Mouse (Mus musculus): ENCODE data around the gene Ryr3. TPM values are rescaled to one million over a fixed set of nuclear protein-coding genes. Genes with fewer than 3 reads are reported as not detected.

The Ryr3 gene
- polyA plus RNA-seq, 1 experiment from 2014 or later, result 1.1 TPM

GRCm38 (mm10) chr2:112910579-112910978 is 306.3 kb downstream of the Ryr3 start:
- Histone ChIP-seq H3K36me3 (no peaks in the 10 kb centered on the region), H3K4me2 (replicated peaks) (no peak overlapping the region), H3K9me3 (replicated peaks) (no peaks in the 10 kb centered on the region), H3K9ac (no peak overlapping the region), H3K4me1 (no peaks in the 10 kb centered on the region), H3K27ac (replicated peaks) (no peak overlapping the region), H3K27me3 (no peaks in the 10 kb centered on the region), H3K4me3 (replicated peaks) (no peak overlapping the region)
- 78% methylated on average over 4 of the region's 4 CpGs for WGBS
- no peak for ATAC-seq (ENCODE audit: insufficient number of reproducible peaks, low FRiP score, low TSS enrichment, low read depth)

GRCm38 (mm10) chr2:112909142-112909541 is 307.8 kb downstream of the Ryr3 start:
- Histone ChIP-seq H3K9ac (no peak overlapping the region), H3K27me3 (no peaks in the 10 kb centered on the region), H3K4me3 (replicated peaks) (no peak overlapping the region), H3K9me3 (replicated peaks) (no peaks in the 10 kb centered on the region), H3K36me3 (no peaks in the 10 kb centered on the region), H3K27ac (replicated peaks) (no peak overlapping the region), H3K4me1 (no peaks in the 10 kb centered on the region), H3K4me2 (replicated peaks) (no peak overlapping the region)
- ATAC-seq (ENCODE audit: insufficient number of reproducible peaks, low FRiP score, low TSS enrichment, low read depth), result 0 out of 2 replicates have a peak, but pooled peaks have one; percentile 54
- 75% methylated on average over 4 of the region's 4 CpGs for WGBS

- ATAC-seq (ENCODE audit: insufficient number of reproducible peaks, low FRiP score, low TSS enrichment, low read depth), result no peak
- H3K9ac ChIP-seq, result no peak overlapping the region
- H3K4me3 ChIP-seq (replicated peaks), result no peak overlapping the region
- H3K4me1 ChIP-seq, result no peaks in the 10 kb centered on the region
- 83% methylated on average over 5 of the region's 5 CpGs for WGBS
- no peaks in the 10 kb centered on the region for H3K9me3 ChIP-seq (replicated peaks)
- no peaks in the 10 kb centered on the region for H3K36me3 ChIP-seq
- no peak overlapping the region for H3K4me2 ChIP-seq (replicated peaks)
- no peaks in the 10 kb centered on the region for H3K27me3 ChIP-seq
- H3K27ac ChIP-seq (replicated peaks), result no peak overlapping the region
These were observed 316.1 kb downstream of the Ryr3 start for GRCm38 (mm10) chr2:112900747-112901146.

- ATAC-seq (ENCODE audit: insufficient number of reproducible peaks, low FRiP score, low TSS enrichment, low read depth), result no peak
- H3K9ac ChIP-seq, result no peak overlapping the region
- H3K4me1 ChIP-seq, result no peaks in the 10 kb centered on the region
- no peak overlapping the region for H3K4me3 ChIP-seq (replicated peaks)
- H3K36me3 ChIP-seq, result no peaks in the 10 kb centered on the region
- H3K4me2 ChIP-seq (replicated peaks), result no peak overlapping the region
- H3K27me3 ChIP-seq, result no peaks in the 10 kb centered on the region
- 58% methylated on average over 4 of the region's 4 CpGs for WGBS
- H3K27ac ChIP-seq (replicated peaks), result no peak overlapping the region
- H3K9me3 ChIP-seq (replicated peaks), result no peaks in the 10 kb centered on the region
These were observed 332.3 kb downstream of the Ryr3 start for GRCm38 (mm10) chr2:112884456-112885114.

- WGBS, result 64% methylated on average over 2 of the region's 2 CpGs
- Histone ChIP-seq H3K4me1 (no peaks in the 10 kb centered on the region), H3K27me3 (no peaks in the 10 kb centered on the region), H3K9me3 (replicated peaks) (no peaks in the 10 kb centered on the region), H3K4me3 (replicated peaks) (no peak overlapping the region), H3K9ac (no peak overlapping the region), H3K36me3 (no peaks in the 10 kb centered on the region), H3K27ac (replicated peaks) (no peak overlapping the region), H3K4me2 (replicated peaks) (no peak overlapping the region)
- ATAC-seq (ENCODE audit: insufficient number of reproducible peaks, low FRiP score, low TSS enrichment, low read depth), result no peak
These were observed 335.1 kb downstream of the Ryr3 start for GRCm38 (mm10) chr2:112881805-112882204.

GRCm38 (mm10) chr2:112881376-112881775 is 335.5 kb downstream of the Ryr3 start:
- H3K4me1 ChIP-seq, result no peaks in the 10 kb centered on the region
- ATAC-seq (ENCODE audit: insufficient number of reproducible peaks, low FRiP score, low TSS enrichment, low read depth), result no peak
- H3K9ac ChIP-seq, result no peak overlapping the region
- no peak overlapping the region for H3K4me2 ChIP-seq (replicated peaks)
- no peaks in the 10 kb centered on the region for H3K36me3 ChIP-seq
- no peak overlapping the region for H3K27ac ChIP-seq (replicated peaks)
- no peaks in the 10 kb centered on the region for H3K9me3 ChIP-seq (replicated peaks)
- WGBS, result 78% methylated on average over 1 of the region's 1 CpGs
- H3K27me3 ChIP-seq, result no peaks in the 10 kb centered on the region
- no peak overlapping the region for H3K4me3 ChIP-seq (replicated peaks)

GRCm38 (mm10) chr2:112877404-112877803 is 339.5 kb downstream of the Ryr3 start:
- no peaks in the 10 kb centered on the region for H3K9me3 ChIP-seq (replicated peaks)
- H3K4me3 ChIP-seq (replicated peaks), result no peak overlapping the region
- no peaks in the 10 kb centered on the region for H3K27me3 ChIP-seq
- no peaks in the 10 kb centered on the region for H3K4me1 ChIP-seq
- WGBS, result 64% methylated on average over 3 of the region's 3 CpGs
- no peaks in the 10 kb centered on the region for H3K36me3 ChIP-seq
- H3K27ac ChIP-seq (replicated peaks), result no peak overlapping the region
- H3K4me2 ChIP-seq (replicated peaks), result no peak overlapping the region
- no peak for ATAC-seq (ENCODE audit: insufficient number of reproducible peaks, low FRiP score, low TSS enrichment, low read depth)
- no peak overlapping the region for H3K9ac ChIP-seq

GRCm38 (mm10) chr2:112866043-112866551 is 350.8 kb downstream of the Ryr3 start:
- H3K27ac ChIP-seq (replicated peaks), result no peak overlapping the region
- no peak for ATAC-seq (ENCODE audit: insufficient number of reproducible peaks, low FRiP score, low TSS enrichment, low read depth)
- no peaks in the 10 kb centered on the region for H3K9me3 ChIP-seq (replicated peaks)
- H3K36me3 ChIP-seq, result no peaks in the 10 kb centered on the region
- no peak overlapping the region for H3K4me2 ChIP-seq (replicated peaks)
- H3K9ac ChIP-seq, result no peak overlapping the region
- no peaks in the 10 kb centered on the region for H3K4me1 ChIP-seq
- H3K27me3 ChIP-seq, result no peaks in the 10 kb centered on the region
- no peak overlapping the region for H3K4me3 ChIP-seq (replicated peaks)
- WGBS, result 81% methylated on average over 2 of the region's 2 CpGs

- Histone ChIP-seq H3K36me3 (no peaks in the 10 kb centered on the region), H3K4me3 (replicated peaks) (no peak overlapping the region), H3K27me3 (no peaks in the 10 kb centered on the region), H3K27ac (replicated peaks) (no peak overlapping the region), H3K9me3 (replicated peaks) (no peaks in the 10 kb centered on the region), H3K4me2 (replicated peaks) (no peak overlapping the region), H3K9ac (no peak overlapping the region), H3K4me1 (no peaks in the 10 kb centered on the region)
- WGBS, result 85% methylated on average over 4 of the region's 4 CpGs
- ATAC-seq (ENCODE audit: insufficient number of reproducible peaks, low FRiP score, low TSS enrichment, low read depth), result no peak
These were observed 355.1 kb downstream of the Ryr3 start for GRCm38 (mm10) chr2:112861792-112862191.

- ATAC-seq (ENCODE audit: insufficient number of reproducible peaks, low FRiP score, low TSS enrichment, low read depth), result no peak
- H3K36me3 ChIP-seq, result no peaks in the 10 kb centered on the region
These were observed 371.0 kb downstream of the Ryr3 start for GRCm38 (mm10) chr2:112845583-112846512.

GRCm38 (mm10) chr2:112842877-112843276 is 374.0 kb downstream of the Ryr3 start:
- Histone ChIP-seq H3K9me3 (replicated peaks) (no peaks in the 10 kb centered on the region), H3K27ac (replicated peaks) (no peak overlapping the region), H3K4me3 (replicated peaks) (no peak overlapping the region), H3K36me3 (no peaks in the 10 kb centered on the region), H3K27me3 (no peaks in the 10 kb centered on the region), H3K4me1 (no peaks in the 10 kb centered on the region), H3K9ac (no peak overlapping the region), H3K4me2 (replicated peaks) (no peak overlapping the region)
- WGBS, result 21% methylated on average over 3 of the region's 3 CpGs
- ATAC-seq (ENCODE audit: insufficient number of reproducible peaks, low FRiP score, low TSS enrichment, low read depth), result no peak

More at GRCm38 (mm10) chr2:112845583-112846512, 371.0 kb downstream of the Ryr3 start:
- peaks cover 6% of the 10 kb centered on the region; the same call in 1 of the 2 replicates for H3K9me3 ChIP-seq (replicated peaks)
- WGBS, result 61% methylated on average over 4 of the region's 4 CpGs
- no peaks in the 10 kb centered on the region for H3K27me3 ChIP-seq
- H3K9ac ChIP-seq, result no peak overlapping the region
- no peak overlapping the region for H3K27ac ChIP-seq (replicated peaks)
- H3K4me2 ChIP-seq (replicated peaks), result no peak overlapping the region
- H3K4me3 ChIP-seq (replicated peaks), result no peak overlapping the region
- H3K4me1 ChIP-seq, result no peaks in the 10 kb centered on the region

Data from embryonic facial prominence, embryonic 15.5 days (tissue).